Mouse (Mus musculus) CD4-positive helper T cell, adult 2 months (primary cell): ENCODE data around the gene Dlg5.

Source experiments
- DNase-seq: peaks from one replicate; pipeline ENCODE4 v3.0.0-alpha.2; 2012; ENCODE audit warnings: low read depth, missing footprints, low spot score

Dlg5 gene

DNA sequence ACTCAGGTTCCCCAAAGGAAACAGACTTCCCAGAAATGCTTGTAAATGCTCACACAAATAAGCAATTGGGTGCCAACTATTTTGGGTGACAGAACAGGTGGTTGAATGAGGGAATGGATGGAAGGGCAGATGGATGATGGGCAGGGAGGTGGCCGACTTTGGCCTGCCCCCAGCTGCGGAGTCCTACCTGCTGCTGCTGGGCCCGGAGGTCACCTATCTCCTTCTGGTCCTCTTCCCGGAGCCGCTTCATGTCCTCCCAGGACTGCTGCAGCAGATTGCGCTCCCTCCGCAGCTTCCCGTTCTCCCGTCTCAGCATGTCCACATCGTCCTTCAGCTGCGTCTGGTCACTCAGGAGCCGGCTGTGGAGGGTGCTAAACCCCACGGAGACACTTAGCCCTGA, 55.6 kb downstream of the Dlg5 start:
- DNase-seq: no peak

DNA sequence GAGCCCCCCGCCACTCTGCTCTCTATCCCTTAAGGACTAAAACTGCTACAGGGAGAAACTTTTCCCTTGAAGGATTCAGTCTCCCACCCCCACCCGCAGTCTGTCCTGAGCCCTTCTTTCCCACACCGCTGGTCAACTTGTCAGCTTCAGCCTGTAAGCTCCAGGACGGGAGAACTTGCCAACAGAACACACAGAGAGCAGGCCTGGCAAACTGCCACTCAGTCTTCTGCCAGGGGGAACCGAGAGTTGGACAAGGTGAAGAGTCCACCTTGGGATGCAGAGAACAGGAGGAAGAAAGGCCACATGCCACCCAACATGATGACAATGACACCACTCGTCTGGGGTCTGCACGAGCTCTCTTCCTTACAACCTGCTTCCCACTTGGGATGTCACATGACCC, 56.1 kb downstream of the Dlg5 start:
- no peak for DNase-seq

DNA sequence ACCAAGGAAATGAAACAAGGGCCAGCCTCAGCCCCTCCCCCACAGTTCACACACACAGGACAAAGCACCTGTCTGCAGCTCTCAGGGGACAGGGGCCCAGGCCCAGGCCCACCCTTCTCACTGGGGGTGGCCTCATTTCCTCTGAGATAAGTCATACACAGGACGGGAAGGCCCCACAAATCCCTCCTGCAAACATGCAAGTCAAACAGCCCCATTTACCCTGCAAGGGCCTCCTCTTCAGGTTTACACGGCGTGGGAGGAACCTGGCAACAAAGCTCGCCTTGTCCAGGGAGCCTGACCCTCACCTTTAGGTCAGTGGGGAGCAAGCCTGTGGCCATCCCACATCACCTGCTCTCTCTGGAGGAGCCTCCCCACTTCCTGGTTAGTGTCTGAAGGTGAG, 60.2 kb downstream of the Dlg5 start:
- no peak for DNase-seq

DNA sequence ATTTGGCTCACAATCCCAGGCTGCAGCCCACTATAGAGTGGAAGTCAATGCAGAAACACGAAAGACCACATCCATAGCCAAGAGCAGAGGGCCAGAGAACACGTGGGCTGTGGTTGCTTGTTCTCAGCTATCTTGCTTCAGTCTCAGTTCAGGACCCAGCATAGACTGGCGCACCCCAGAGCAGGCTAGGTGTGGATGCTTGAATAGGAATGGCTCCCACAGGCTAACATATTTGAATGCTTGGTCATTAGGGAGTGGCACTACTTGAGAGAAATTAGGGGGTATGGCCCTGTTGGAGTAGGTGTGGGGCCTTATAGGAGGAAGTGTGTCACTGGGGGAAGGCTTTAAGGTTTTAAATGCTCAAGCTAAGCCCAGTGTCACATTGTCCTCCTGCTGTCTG, 62.8 kb downstream of the Dlg5 start:
- no peak for DNase-seq

DNA sequence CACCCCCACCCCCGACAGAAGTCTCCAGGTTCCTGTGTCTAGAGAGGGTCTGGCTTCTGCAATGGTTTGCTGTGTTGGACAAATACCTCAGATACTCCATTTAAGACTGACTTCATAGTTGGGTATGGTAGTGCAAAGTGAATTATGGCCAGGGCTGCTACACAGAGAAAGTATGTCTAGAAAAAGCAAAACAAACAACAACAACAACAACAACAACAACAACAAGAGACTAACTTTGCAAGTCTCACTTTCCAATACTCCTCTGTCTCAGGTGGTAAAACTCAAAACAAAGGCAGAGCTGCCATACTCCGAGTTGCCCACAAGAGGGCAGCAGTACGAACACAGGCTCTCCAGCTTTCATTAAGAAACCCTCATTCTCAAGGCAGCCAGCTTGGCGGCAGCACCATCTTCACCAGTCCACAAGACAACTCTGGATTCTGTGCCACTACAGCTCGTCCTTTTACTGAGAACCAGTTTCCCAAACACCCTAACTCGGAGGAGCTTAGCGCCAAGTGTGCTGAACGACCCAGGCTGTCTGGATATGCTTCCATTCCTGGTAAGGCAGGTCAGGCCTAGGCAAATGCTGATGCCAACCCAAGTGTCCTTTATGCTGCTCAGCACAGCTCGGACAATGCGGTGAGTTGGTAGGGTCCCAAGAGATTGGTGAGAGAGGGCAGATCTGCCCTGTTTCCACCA, 63.8 kb downstream of the Dlg5 start:
- peak; percentile 30 for DNase-seq

DNA sequence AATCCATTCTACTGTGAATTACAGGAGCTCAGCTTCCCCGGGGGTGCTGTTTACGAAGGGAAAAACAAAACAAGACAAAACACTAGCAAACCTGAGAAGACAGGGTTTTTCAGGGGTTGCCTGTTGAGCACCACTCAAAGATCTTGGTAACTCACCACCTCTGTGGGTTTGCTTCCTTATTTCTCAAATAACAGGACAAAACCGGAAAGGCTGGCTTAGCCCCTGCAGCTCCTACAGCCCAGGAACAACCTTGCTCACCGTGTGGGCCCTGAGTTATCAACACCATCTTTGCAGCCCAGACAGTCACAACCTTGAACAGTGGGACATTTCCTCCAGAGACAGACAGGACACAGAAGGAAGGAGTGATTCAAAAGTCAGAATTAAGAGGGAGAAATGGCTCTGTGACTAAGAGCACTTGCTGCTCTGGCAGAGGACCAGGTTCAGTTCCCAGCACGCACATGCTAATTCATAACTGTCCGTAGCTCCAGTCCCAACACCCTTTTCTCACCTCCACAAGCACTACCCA, 66.2 kb downstream of the Dlg5 start:
- DNase-seq: no peak

DNA sequence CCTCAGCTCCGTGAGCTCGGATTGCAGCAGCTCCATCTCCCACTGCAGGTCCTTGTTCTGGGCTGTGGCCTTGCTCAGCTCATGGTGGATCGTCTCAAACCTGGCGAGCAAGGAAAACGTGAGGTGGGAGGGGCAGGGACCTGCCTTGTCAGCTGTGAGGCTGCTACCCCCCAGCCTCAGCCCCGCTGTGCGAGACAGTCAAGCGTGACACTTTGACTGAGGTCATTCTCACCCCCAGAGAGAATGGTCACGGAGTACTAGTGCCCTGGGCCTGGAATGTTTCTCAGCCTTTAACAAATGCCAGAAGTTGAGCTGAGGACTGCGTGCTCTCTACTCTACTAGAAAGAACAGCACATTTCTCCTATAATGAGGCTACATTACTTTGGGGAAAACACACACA, 69.1 kb downstream of the Dlg5 start:
- DNase-seq: no peak

DNA sequence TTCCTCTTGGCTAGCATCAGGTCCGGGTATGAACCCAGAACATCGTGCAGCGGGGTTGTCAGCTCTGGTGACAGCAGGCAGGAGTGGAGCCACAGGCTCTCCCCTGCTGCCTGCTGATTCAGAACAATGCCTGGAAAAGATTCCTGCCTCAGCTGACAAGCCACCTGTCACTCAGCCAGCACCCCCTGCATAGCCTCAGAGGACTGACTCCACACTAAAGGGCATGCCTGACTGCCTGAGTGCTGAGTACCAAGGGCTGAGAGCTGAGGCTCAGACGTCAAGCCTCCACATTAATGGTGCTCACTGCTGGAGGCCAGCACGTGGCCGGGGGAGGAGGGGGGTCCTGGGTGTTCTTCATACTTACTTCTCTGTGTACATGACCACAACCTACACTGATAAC, 72.4 kb downstream of the Dlg5 start:
- DNase-seq: no peak

DNA sequence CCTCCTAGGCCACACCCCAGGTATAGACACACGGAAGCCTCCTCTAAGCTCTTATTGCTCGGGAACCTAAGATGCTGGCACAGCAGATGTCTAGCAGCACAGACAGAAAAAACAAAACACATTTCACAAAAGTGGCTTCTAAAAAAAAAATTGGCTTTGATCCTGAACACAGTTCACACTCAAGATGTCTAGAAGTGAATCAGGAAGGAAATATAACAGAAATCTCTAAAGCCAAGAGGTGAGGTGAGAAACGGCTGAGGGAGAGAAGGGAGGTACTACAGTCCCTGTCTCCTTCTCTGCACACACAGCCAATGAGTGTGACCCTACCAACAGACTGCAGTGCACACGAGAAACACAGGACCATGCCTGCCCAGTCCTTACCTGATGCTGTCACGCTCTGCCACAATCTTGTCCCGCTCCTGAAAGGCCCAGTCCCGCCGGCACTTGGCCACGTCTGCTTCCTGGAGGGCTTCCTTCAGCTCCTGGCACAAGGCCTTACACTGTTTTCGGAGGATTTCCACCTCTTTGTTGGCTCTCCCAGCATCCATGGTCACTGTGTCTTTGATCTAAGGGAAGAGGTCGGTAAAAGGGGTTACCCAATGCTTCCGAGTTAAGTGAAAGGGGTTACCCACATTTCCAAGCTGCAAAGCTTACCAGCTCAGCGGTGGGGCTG, 73.9 kb downstream of the Dlg5 start:
- DNase-seq: no peak

DNA sequence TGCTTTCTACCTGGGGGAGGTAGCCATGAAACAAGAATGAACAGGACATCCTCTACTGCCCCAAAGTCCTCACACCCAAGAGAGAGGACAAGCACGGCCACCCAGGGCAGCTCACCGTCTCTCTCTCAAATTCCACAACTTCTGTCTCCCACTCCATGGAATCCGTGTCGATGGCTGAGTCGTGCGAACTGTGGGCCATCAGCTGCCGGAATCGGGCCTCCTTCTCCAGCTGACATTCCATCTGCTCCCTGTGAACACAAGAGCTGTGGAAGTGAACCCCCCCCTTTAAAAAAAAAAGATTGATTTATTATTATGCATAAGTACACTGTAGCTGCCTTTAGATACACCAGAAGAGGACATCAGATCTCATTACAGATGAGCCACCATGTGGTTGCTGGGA, 79.7 kb downstream of the Dlg5 start:
- DNase-seq: no peak

DNA sequence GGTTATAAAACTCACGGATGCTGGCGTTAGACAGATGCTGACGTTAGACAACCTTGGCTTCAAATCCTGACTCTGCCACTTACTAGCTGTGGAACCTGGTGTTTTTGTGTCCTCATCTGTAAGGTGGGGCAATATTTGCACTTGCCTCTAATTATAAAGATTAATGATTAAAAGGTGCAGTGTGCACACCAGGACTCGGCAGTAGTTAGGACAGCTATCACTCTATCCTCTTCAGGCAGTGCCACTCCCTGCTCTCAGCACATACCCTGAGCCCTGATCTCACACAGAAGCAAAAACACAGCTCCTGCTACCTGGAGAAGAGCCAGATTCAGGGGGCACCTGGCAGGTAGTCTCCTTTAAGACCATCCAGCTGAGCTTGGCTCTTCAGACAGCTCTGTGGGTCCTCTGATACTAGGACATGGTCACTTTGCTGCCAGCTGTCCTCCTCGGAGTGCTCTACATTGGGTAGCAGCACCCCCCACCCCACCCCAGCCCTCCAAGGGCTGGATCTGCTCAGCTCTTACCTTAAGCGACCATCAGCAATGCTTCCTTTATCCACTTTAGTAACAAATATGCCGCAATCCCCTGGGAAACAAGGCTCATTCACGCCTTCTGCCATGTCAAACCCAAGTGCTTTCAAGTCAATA, 80.9 kb downstream of the Dlg5 start:
- no peak for DNase-seq

DNA sequence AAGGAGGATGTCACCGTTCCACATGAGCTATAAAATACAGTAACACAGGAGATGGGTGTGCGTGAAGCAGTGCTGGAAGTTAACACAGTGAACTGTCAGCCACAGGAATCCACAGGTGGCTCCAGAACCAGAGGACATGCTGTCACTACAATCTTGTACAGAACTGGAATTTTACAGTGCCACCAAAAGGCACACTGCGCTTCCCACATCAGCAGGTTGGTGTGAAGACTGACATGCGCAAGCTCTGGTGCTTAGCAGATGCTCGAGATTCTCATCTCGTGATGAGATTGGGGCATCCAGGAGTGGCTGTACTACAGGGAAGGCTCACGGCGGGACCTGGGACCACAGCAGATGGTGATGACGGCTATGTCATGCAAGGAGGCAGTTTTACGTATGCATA, 82.9 kb downstream of the Dlg5 start:
- no peak for DNase-seq

DNA sequence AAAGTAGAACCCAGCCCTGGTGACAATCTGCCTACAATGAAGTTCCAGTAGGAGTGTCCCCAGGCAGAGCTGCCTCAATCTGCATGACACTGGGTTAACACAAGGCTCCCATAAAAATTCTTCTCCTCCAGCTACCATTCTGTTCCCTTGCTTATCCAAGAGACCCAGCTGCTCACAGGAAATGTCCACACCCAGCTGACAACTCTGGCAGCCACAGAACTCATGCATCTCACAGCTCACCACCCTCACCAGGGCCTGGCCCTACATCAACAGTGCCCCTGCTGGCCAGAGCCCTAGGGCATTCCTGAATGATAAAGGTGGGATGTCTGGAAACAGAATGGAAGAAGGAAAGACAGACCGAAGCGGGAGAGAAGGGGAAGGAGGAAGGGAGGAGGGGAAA, 96.8 kb downstream of the Dlg5 start:
- no peak for DNase-seq

DNA sequence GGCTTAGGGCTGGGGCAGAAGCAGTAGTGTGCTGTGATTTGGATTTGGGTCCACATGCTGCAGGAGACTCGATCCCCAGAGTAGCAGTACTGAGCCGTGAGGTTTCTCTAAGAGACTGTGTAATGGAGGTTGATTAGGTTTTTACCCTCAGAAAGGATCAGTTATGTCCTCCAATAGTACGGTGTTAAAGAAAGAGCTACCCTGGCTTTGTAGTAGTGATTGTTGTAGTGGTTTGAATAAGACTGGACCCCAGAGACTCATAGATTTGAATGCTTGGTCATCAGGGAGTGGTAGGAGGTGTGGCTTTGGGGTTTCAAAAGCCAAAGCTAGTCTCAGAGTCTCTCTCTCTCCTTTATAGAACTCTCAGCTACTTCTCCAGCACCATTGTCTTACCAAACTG, 100.9 kb downstream of the Dlg5 start:
- no peak for DNase-seq

DNA sequence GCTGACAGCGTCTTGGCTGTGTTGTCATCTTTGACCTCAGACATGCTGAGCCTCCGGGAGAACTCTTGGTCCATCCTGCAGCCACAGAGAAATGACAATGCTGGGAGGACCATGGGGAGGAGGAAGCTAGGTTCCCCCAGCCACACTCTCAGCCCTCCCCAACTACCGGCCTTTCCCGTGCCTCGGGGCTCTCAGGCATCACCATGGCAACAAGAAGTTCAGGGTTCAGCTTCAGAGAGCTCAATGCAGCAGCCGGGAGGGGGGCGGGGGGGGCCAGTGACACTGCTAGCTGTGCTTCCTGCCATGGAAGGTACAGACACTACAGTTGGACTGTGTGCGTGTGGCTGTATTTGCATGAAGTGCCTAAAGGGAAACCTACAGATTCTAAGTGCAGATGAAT, 101.3 kb downstream of the Dlg5 start:
- no peak for DNase-seq

DNA sequence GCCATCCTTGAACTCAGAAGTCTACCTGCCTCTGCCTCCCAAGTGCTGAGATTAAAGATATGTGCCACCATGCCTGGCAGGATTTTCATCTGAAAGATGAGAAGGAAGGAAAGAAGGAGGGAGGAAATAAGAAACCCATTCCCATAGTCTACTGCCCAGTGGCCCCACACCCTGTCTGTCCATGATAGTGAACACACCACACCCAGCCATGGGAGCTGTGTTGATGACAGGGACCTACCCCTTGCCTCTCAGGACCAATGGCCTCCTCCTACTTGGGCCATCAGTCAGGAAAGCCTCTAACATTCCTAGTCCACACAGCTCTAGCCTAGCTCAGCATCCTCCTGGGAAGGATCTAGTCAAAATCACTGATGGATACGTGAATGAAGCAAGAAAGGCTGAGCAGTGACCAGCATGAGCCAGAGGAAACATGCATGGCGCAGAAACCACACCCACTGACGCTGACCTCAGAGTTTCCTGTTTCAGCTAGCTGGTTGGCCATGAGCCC, 102.7 kb downstream of the Dlg5 start:
- DNase-seq: no peak

DNA sequence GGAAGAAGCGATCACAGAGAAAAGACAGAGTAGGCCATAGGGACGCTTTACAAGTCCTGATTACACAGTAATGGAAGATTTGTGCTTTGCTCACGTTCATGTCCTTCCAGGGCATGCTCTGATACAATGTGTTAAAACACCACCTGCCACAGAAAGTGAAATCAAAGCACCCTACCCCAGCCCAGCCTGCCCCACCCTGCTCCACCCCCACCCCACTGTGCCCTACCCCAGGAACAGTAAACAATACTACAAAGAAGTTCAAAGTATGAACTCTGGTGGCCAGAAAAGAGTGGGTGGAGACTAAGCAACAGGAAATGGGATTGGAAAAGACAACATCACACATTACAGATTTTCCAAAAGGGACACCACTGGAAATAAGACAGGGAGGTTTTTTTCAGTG, 104.0 kb downstream of the Dlg5 start:
- DNase-seq: no peak

DNA sequence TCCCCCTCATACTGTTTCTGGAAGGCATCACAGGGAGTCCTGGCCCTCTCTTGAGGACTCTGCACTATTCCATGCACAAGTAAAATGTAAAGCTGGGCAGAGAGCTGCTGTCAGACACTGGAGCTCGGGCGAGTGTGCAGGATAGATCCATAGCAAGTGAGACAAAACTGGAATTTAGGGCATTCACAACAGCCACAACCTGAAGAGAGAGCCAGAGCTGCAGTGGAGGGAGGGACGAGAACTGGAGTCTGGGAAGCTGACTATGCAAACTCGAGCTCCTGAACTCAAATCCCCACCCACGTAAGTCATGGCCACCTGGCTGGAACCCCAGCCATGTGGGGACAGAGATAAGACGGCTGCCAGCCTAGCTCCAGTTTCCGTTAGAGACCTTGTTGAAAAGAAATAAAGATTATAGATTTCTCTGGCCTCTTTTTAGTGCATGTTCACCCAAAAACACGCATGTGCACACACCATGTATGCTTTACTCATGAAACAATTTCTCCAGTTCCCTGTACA, 105.4 kb downstream of the Dlg5 start:
- no peak for DNase-seq

DNA sequence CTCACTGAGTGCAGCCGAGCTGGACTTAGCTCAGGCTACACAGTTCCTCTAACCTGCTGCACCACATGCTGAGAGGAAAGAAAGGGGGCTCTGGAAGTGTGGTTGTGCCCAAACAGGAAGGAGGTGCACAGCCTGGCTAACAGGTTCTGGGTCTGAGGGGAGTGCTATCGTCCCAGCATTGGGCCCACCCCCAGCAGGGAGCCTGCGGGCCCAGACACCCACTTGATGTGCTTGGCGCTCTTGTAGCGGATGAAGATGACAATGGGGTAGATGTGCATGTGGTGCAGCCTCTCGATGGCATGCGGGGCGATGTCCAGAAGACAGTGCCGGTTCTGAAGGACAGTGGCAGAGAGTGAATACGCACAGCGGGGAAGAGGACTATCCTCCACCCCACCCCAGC, 108.8 kb downstream of the Dlg5 start:
- DNase-seq: peak; percentile 4

DNA sequence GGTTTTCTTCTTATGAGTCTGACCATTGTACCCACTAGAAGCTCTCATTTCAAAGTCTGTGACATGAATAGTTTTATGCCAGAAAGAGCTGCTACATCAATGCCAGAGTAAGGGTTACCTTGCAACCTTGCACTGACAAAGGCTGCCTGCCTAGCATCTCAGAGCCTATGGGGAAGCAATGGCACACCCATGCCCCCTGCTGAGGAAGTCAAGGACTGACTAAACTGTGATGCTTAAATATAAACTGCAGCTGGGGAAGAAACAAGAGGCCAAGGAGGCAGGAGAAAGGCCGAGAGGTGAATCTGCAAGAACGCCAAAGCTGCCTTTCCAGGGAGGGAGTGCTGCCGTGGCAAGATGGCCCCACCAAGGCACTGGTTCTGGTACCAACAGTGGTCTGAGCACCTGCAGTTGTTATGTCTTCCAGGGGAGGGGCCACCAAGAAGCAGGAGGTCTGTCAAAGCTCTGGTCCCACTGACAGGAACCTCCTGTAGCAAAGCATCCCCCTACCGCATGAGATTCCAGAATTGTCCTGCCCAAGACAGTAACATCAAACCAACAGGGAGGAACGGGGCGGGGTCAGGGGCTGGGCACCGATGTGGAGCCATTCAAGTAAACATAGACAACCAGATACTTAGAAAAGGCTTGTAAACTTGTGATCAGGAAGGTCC, 111.0 kb downstream of the Dlg5 start:
- no peak for DNase-seq

DNA sequence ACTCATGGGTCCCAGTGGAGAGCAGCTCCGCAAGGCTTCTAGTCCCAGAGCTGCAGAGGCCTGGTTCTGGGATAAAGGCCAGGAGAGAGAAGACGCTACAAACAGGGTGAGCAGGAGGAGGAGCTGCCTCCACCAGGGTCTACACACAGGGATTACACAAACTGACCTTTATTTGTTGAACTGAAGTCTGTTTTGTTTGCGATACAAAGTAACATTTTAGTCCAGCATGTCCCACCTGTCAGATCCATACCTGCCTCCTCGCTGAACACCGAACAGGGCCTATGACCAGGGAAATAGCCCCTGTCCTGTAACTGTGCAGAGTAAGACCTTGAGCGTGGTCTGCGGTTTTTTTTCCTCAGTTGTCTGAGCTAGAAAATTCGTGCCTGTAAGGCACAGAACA, 111.9 kb downstream of the Dlg5 start:
- no peak for DNase-seq

DNA sequence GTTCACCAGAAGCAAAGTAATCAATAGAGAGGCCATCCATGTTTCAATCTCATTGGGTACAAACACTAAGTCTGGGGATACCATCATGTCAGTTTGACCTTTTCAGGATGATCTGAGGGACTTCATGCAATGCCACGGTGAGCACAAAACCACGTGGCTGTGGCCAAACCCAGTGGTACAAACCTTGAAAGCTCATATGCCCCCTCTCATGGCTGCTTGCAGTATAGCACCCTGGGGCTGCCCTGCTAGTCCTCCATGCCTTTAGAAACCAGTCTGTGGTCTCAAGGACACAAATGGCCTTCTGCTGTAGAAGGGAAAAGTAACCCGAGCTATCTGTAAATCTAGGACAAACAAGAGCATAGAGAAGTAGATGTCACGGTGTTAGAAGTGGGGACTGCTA, 113.6 kb downstream of the Dlg5 start:
- DNase-seq: peak; percentile 8
